Mouse (Mus musculus): ENCODE measurements around the gene Pglyrp1.

Gene Pglyrp1

GRCm38 (mm10) chr7:18890848-18891247, 19.7 kb downstream of the Pglyrp1 start:
- DNase-seq = no peak

- DNase-seq = peak; percentile 91
Measured at GRCm38 (mm10) chr7:18891872-18892599, 20.9 kb downstream of the Pglyrp1 start.

- peak; percentile 39 for DNase-seq
Measured at GRCm38 (mm10) chr7:18893009-18893408, 21.9 kb downstream of the Pglyrp1 start.

- DNase-seq = peak; percentile 79
Measured at GRCm38 (mm10) chr7:18893651-18894430, 22.7 kb downstream of the Pglyrp1 start.

- peak; percentile 48 for DNase-seq
Measured at GRCm38 (mm10) chr7:18896536-18896935, 25.4 kb downstream of the Pglyrp1 start.

- DNase-seq = no peak
Measured at GRCm38 (mm10) chr7:18900513-18900912, 29.4 kb downstream of the Pglyrp1 start.

GRCm38 (mm10) chr7:18902486-18902885, 31.4 kb downstream of the Pglyrp1 start:
- no peak for DNase-seq

- DNase-seq = no peak
Measured at GRCm38 (mm10) chr7:18904971-18905370, 33.8 kb downstream of the Pglyrp1 start.

GRCm38 (mm10) chr7:18909797-18910196, 38.7 kb downstream of the Pglyrp1 start:
- DNase-seq = no peak

GRCm38 (mm10) chr7:18910241-18910831, 39.2 kb downstream of the Pglyrp1 start, which contains the start of gene Ccdc61:
Gene Ccdc61, minus strand, starts transcription at chr7:18910415.
- DNase-seq = peak; percentile 96

GRCm38 (mm10) chr7:18916254-18916653, 45.1 kb downstream of the Pglyrp1 start:
- no peak for DNase-seq

- DNase-seq = no peak
Measured at GRCm38 (mm10) chr7:18917931-18918330, 46.8 kb downstream of the Pglyrp1 start.

GRCm38 (mm10) chr7:18921069-18921468, 49.9 kb downstream of the Pglyrp1 start:
- peak; percentile 69 for DNase-seq

GRCm38 (mm10) chr7:18922807-18923206, 51.7 kb downstream of the Pglyrp1 start:
- no peak for DNase-seq

- DNase-seq = no peak
Measured at GRCm38 (mm10) chr7:18923267-18923666, 52.1 kb downstream of the Pglyrp1 start.

- peak; percentile 31 for DNase-seq
Measured at GRCm38 (mm10) chr7:18923711-18924191, 52.6 kb downstream of the Pglyrp1 start.

GRCm38 (mm10) chr7:18924321-18924720, 53.2 kb downstream of the Pglyrp1 start:
- DNase-seq = peak; percentile 24

- peak; percentile 97 for DNase-seq
Measured at GRCm38 (mm10) chr7:18925162-18925938, 54.2 kb downstream of the Pglyrp1 start, which contains the start of gene Nova2. Gene Nova2, plus strand, starts transcription at chr7:18925888.

- DNase-seq = peak; percentile 53
Measured at GRCm38 (mm10) chr7:18926041-18926790, 55.1 kb downstream of the Pglyrp1 start.

- no peak for DNase-seq
Measured at GRCm38 (mm10) chr7:18926911-18927310, 55.8 kb downstream of the Pglyrp1 start.

GRCm38 (mm10) chr7:18927759-18928158, 56.6 kb downstream of the Pglyrp1 start:
- no peak for DNase-seq

Data from cerebellum, adult 8-10 months (tissue).